Comparison of ENCODE assay signal across 19 mouse cellular contexts in genomic region chr8:100475950-100476349, GRCm38 (mm10).
"Had no signal": no experiment of that assay in that cellular context is flagged by ENCODE, and none has a peak within 500 bp of the region (broad histone marks: within the 10 kb centered on the region; RNA-seq: fewer than 3 reads in every experiment).

No protein-coding gene starts in this region.

- H3K27me3 ChIP-seq: limb, embryonic 13.5 days; liver, embryonic 12.5 days; liver, embryonic 15.5 days; lung, embryonic 15.5 days had no signal

- H3K9ac ChIP-seq: limb, embryonic 13.5 days; liver, embryonic 12.5 days; liver, embryonic 15.5 days; lung, embryonic 15.5 days had no signal

- H3K4me2 ChIP-seq: limb, embryonic 13.5 days; liver, embryonic 12.5 days; liver, embryonic 15.5 days; lung, embryonic 15.5 days; midbrain, embryonic 11.5 days had no signal

- DNase-seq: kidney, postnatal 25 days; layer of hippocampus, adult 9-11 months; liver; lung, adult 18-20 months; lung, postnatal 10 days; lung, postnatal 4 days; midbrain, embryonic 14.5 days; right cerebral cortex, adult 18-20 months; thymus, adult 2 months; thymus, postnatal 14 days; thymus, postnatal 4 days had no signal

- H3K9me3 ChIP-seq: limb, embryonic 10.5 days; limb, embryonic 13.5 days; liver, embryonic 12.5 days; liver, embryonic 15.5 days; lung, embryonic 15.5 days had no signal

- ATAC-seq: liver, embryonic 12.5 days had no signal

- H3K4me3 ChIP-seq: layer of hippocampus, adult 2 months; limb, embryonic 10.5 days; limb, embryonic 13.5 days; liver, embryonic 12.5 days; liver, embryonic 15.5 days; lung, embryonic 15.5 days had no signal

- H3K4me1 ChIP-seq: limb, embryonic 10.5 days; limb, embryonic 13.5 days; liver, embryonic 12.5 days; liver, embryonic 15.5 days; lung, embryonic 15.5 days had no signal

- H3K27ac ChIP-seq: kidney, postnatal 0 days; layer of hippocampus, adult 2 months; limb, embryonic 10.5 days; limb, embryonic 13.5 days; liver, embryonic 12.5 days; liver, embryonic 15.5 days; lung, embryonic 15.5 days had no signal

- H3K36me3 ChIP-seq: limb, embryonic 10.5 days; limb, embryonic 13.5 days; liver, embryonic 12.5 days; liver, embryonic 15.5 days; lung, embryonic 15.5 days had no signal
